Mouse (Mus musculus): ENCODE measurements around the gene B3galt1.

The B3galt1 gene

GRCm38 (mm10) chr2:68053243-68053642 is 487.6 kb downstream of the B3galt1 start:
- CTCF ChIA-PET, result no interaction called here

DNA sequence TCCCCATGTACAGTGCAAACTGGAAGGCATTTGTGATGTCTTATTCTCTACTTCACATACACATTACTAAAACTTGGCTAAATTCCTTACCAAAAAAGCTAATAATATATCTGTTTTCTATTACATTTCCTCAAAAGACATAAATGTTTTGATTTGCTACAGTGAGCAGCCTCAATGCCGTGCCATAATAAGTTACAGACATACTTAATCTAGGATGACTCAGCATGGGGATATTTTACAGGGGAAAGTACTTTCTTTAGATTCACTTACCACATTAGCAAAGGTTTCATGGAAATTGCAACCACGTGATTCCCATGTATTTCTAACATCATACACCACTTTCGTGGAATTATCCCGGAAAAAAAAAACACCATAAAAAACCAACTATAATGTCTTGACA is 495.7 kb downstream of the B3galt1 start:
- CTCF ChIA-PET, result no interaction called here

DNA sequence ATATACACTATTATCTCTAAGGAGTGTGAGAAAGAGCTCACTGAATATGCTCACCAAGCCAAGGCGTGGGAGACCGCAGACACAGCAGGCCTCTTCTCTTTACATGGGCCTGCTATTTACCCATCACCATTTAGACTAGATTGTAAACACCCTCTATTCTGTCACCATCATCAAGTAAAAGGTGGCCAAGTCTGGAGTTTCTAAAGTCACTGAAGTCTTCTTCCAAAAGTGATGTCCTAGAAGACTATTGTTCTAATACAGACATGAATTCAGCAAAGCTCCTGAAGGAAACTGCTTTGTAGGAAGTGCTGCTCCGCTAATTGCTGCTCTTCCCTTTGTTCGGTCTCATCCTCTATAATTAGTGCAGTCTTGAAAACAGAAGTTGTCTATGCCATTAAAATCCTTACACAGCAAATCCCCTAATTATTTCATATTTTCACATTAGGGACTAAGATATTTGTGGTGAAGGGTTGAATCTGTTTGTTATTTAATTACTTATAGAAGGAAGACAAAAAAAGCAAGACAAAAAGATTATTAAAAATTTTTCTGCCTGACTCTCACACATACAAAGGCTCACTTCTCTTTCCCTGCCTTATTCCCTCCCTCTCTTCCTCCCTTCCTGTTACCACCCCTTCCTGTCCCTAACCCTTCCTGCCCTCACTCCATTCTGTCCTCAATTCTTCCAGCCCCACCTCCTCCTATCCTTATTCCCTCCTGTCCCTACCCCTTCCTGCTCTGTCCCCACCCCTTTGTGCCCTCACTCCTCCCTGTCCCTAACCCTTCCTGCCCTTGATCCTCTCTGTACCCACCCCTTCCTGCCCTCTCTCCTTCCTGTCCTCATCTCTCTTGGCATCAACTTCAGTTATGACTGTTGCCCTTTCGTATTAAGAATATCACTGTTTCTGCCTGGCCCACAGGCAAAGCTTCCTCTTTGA is 514.0 kb downstream of the B3galt1 start:
- CTCF ChIA-PET, result no interaction called here

GRCm38 (mm10) chr2:68080872-68081280 is 515.2 kb downstream of the B3galt1 start:
- CTCF ChIA-PET, result no interaction called here

DNA sequence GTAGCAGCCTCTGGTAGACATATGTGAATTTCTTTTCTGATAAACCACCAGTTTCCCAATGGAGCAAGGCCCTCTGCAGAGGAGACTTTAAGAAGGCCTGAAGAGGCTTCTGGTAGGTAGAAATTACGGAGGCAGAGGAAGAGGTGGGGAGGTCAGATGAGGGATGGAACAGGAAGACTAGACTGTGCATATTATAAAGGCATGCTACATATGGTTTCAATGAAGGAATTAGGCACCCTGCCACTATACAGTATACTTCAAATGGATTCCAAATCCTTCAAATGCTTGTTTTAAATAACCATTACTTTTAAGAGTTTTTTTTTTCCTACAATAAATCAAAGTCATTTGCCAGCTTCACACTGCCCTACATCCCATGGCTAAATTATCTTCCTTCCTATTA is 518.8 kb downstream of the B3galt1 start:
- CTCF ChIA-PET, result no interaction called here

- CTCF ChIA-PET, result no interaction called here
Observed at GRCm38 (mm10) chr2:68086101-68086500, 520.4 kb downstream of the B3galt1 start.

DNA sequence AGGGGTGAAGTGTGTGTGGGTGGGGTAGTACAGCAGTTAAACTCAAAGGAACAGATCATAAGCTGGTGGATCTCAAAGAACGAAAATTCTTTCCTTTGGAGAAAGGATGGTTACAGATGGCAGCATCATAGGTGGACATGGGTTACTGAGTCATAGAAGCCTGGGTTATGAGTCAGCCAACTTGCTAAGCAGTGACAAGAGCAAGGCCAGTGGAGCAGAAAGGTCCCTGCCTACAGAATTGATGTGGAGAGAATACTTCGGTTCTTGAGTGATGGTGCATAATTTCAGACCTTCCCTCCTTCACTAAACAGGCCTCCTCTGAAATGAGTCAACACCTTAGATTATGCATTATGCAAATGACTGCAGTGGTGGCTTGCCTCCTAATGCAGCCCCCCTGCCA is 525.9 kb downstream of the B3galt1 start:
- CTCF ChIA-PET, result no interaction called here

GRCm38 (mm10) chr2:68104641-68105040 is 539.0 kb downstream of the B3galt1 start:
- CTCF ChIA-PET, result interaction anchor here (0.6 kb wide), 1 partner anchor 45 kb away, joined by 3 read pairs; no protein-coding TSS in a partner anchor

GRCm38 (mm10) chr2:68118076-68118475 is 552.4 kb downstream of the B3galt1 start:
- CTCF ChIA-PET, result no interaction called here

DNA sequence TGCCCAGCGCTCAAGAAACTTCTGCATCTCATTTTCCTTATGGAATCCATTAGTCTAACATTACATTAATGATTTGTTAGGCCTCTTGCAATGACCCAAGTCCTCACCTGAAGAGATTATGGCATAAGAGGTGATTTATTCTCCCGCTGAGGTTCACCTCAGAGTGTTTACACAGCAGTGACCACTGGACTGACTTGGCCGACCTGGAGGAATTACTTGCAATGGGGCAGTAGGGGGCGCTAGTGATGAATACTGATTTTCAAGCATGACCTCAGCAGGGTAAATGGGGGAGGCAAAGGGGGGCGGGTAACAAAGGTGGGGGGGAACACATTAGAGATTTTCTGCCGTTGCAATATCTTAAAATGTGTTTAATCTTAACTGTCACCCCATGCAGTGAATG is 559.1 kb downstream of the B3galt1 start:
- CTCF ChIA-PET, result no interaction called here

DNA sequence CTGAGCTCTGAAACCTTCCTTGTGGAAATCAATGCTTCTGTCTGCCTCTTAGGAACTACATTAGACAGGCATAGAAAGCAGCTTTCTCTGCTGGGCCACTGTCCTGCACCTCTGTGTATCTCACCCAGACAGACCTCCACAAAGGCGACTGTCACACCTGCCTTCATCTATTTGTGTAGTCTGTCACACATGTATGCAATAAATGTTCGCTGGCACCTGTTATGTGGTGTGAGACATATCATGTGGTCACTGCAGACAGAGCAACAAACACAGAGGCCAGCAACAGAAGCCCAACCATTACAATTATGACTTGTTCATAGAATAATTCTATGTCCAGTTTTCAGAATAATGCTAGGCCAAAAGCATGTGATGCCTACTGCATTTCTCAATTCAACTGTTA is 575.4 kb downstream of the B3galt1 start:
- CTCF ChIA-PET, result no interaction called here

DNA sequence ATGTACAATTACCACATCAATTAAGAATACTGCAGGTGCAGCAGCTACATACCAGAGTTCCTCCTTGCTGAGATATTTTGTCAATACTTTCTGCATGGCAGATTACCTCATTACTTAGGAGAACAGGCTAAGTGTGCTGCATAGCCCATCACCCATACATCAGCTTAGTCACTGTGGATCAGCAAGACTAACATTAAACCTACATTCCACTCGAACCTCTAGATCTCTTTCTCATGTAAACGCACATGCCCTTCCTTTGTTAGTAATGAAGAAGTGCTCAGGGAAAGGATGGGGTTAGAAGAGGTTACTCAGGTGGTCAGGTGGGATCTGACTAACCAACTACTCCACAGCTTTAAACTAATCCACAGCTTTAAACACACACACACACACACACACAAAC is 577.6 kb downstream of the B3galt1 start:
- CTCF ChIA-PET, result interaction anchor here (0.6 kb wide), 1 partner anchor 22 kb away, joined by 3 read pairs; no protein-coding TSS in a partner anchor

- CTCF ChIA-PET, result no interaction called here
Observed at GRCm38 (mm10) chr2:68159751-68160150, 594.1 kb downstream of the B3galt1 start.

DNA sequence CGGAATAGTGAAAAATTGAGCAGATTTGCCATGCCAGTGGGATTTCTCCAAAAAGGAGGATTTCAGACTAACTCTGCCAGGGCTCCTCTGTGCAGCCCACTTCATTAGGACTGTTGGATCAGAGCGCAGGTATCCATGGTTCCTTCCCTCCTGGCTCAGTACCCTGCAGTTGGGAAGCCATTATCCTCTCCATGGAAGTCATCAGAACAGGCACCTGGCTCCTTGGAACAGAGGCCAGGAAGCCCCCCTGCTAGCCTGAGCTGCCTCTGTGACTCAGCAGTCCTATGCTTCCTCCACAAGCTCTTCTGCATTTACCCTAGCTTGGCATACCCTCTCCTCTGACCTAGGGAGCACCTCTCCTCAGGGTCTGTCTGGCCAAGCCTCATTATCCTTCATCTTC is 594.9 kb downstream of the B3galt1 start:
- CTCF ChIA-PET, result no interaction called here

DNA sequence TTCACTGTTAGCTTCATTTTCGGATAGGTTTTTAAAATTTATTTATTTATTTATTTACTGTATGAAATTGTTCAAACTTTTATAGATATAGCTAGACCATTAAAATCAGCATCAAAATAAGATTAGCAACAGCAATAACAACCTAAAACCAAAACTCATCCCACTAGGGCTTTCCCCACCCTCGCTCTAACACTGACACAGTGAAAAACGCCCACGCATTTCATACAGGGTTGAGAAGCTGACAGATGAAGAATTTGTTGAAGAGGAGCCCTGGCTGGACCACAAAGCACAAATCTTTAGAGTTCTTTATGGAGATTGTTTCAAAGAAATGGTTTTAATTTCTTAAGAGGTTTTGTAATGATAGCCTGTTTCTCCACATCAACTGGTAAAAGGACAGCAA is 596.3 kb downstream of the B3galt1 start:
- CTCF ChIA-PET, result no interaction called here

DNA sequence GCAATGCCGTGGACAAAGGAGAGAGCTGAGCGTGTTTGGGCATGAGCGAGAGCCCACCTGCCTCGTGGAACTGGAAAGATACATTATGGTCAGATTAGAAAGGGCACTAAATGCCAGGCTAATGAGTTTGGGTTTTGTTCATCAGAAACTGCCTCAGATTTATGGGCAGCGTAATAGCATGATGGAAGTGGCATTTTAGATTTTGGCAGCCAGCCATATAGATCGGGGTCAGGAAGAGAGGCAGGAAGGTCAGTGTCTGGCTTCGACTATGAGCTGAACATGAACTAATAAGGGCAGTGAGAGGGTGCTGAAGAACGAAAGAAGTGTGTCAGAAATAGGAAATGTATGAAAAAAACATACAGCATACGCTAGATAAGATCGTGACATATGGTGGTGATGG is 605.6 kb downstream of the B3galt1 start:
- CTCF ChIA-PET, result no interaction called here
